Mouse (Mus musculus) heart, embryonic 16.5 days (tissue): ENCODE measurements around the gene Pik3r5. TPM values are rescaled to one million over a fixed set of nuclear protein-coding genes. Genes with fewer than 3 reads are reported as not detected.

Experiments
- ATAC-seq: fragments of 200-750 bp; cut with Nextera tagmentation; replicated peaks from 2 replicates; pipeline ENCODE4 v1.8.0; 2017; ENCODE audit warnings: moderate number of reproducible peaks; ENCODE audit not compliant: insufficient read depth, low FRiP score; ENCODE audit errors: extremely low read depth
- H3K27ac ChIP-seq: fragments of 300-500 bp; sonication (generic); 2 replicates; pipeline ENCODE4 v1.5.1; 2014; ENCODE audit warnings: mild to moderate bottlenecking, low read length, control low read depth, moderate library complexity
- H3K27me3 ChIP-seq: fragments of 300-500 bp; sonication (generic); 2 replicates; pipeline ENCODE4 v1.6.1; 2014; ENCODE audit warnings: low read length, mixed read lengths; ENCODE audit not compliant: control insufficient read depth, insufficient read depth
- H3K36me3 ChIP-seq: fragments of 300-500 bp; sonication (generic); 2 replicates; pipeline ENCODE4 v1.6.1; 2014; ENCODE audit not compliant: control insufficient read depth, insufficient read depth
- H3K4me1 ChIP-seq: fragments of 300-500 bp; sonication (generic); 2 replicates; pipeline ENCODE4 v1.6.1; 2014; ENCODE audit warnings: low read length, mixed read lengths; ENCODE audit not compliant: control insufficient read depth, insufficient read depth
- H3K4me2 ChIP-seq: fragments of 300-500 bp; sonication (generic); 2 replicates; pipeline ENCODE4 v1.6.1; 2014; ENCODE audit warnings: low read depth, mild to moderate bottlenecking, control low read depth, low read length
- H3K4me3 ChIP-seq: fragments of 300-500 bp; sonication (generic); 2 replicates; pipeline ENCODE4 v1.5.1; 2014; ENCODE audit warnings: mild to moderate bottlenecking, control low read depth, low read length
- H3K9ac ChIP-seq: fragments of 300-500 bp; sonication (generic); 2 replicates; pipeline ENCODE4 v1.6.1; 2014; ENCODE audit warnings: low read length, control low read depth
- H3K9me3 ChIP-seq: fragments of 300-500 bp; sonication (generic); replicated peaks from 2 replicates; pipeline ENCODE4 v1.6.1; 2016; ENCODE audit warnings: low read length; ENCODE audit not compliant: control insufficient read depth
- WGBS: fragments of 180-500 bp; shearing (Covaris S2); extraction: QIAGEN DNeasy Blood & Tissue Kit; methylation state at CpG from one replicate; pipeline ENCODE4 v1.1.7; 2014; 5-methylcytosine and 5-hydroxymethylcytosine counted together
- polyA plus RNA-seq: library from polyadenylated mRNA; unstranded; fragments of >200 nt; fragmentation: Nextera tagmentation; extraction: Ambion mirVana; gene quantifications from 2 replicates; pipeline ENCODE4 v1.2.1, GENCODE M21; 2015

Pik3r5 gene
- polyA plus RNA-seq, 1 experiment from 2014 or later, result 2.5 TPM

DNA sequence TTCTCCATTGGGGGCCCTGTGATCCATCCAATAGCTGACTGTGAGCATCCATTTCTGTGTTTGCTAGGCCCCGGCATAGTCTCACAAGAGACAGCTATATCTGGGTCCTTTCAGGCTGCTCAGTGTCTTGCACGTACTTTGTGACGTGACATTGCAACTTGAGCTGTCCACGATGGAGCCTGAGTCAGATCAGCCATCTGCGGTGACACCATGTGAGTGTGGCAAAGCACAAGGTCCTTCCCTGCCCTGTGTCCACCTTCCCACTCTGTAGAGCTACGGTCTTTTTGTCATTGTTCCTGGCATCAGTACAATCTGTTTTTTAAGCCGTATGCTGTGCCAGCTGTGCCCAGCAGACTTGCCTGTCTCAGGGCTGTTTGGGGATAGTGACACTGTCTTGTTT, 75.3 kb downstream of the Pik3r5 start:
- Histone ChIP-seq H3K9ac (no peak overlapping the region), H3K4me2 (no peak overlapping the region), H3K9me3 (no peaks in the 10 kb centered on the region), H3K27ac (no peak overlapping the region), H3K27me3 (peaks cover 3% of the 10 kb centered on the region; the same call in 1 of the 2 replicates), H3K4me3 (no peak overlapping the region), H3K36me3 (no peaks in the 10 kb centered on the region), H3K4me1 (0 out of 2 replicates have a peak, but pooled peaks cover 2% of the 10 kb centered on the region)
- WGBS, result 72% methylated on average over 7 of the region's 7 CpGs
- ATAC-seq, result no peak

DNA sequence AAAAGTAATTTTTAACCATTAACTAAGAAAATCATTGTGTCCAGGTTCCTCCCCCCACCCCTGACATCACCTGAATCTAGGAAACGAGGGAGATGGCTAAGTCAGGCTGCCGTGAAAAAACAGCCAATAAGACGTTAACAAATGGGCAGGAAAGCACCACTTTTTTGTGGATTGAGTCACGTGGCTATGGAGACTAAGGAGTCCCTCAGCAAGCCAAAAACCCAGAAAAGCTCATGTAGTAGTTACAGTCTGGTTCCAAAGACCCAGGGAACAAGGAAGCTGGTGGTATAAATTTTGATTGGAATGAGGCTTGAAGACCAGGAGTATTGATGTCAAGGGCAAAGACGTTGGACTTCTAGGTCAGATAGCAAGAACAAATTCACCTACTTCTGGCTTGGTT, 76.7 kb downstream of the Pik3r5 start:
- Histone ChIP-seq H3K4me3 (no peak overlapping the region), H3K27me3 (no peaks in the 10 kb centered on the region), H3K9me3 (no peaks in the 10 kb centered on the region), H3K9ac (no peak overlapping the region), H3K4me2 (no peak overlapping the region), H3K4me1 (no peaks in the 10 kb centered on the region), H3K27ac (no peak overlapping the region), H3K36me3 (no peaks in the 10 kb centered on the region)
- 65% methylated on average over 5 of the region's 5 CpGs for WGBS
- ATAC-seq, result no peak

DNA sequence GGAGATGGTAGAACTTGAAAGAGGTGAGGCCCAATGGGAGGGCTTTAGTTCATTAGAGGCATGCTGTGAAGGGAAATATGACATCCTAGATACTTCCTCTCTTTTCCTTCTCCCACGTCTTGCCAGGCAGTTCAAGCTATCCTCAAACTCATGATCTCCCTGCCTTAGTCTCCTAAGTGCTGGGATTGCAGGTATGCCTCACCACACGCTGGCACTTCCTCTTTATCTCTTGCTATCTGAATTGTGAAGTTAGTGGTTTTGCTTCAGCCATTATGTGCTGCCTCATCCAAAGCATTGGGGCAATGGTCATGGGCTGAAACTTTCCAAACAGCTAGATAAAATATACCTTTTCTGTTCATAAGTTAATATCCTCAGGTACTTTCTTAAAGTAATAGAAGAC, 77.3 kb downstream of the Pik3r5 start:
- Histone ChIP-seq H3K36me3 (no peaks in the 10 kb centered on the region), H3K27ac (no peak overlapping the region), H3K9ac (no peak overlapping the region), H3K4me3 (no peak overlapping the region), H3K4me1 (no peaks in the 10 kb centered on the region), H3K27me3 (no peaks in the 10 kb centered on the region), H3K4me2 (no peak overlapping the region), H3K9me3 (no peaks in the 10 kb centered on the region)
- WGBS, result 42% methylated on average over 2 of the region's 2 CpGs
- no peak for ATAC-seq

DNA sequence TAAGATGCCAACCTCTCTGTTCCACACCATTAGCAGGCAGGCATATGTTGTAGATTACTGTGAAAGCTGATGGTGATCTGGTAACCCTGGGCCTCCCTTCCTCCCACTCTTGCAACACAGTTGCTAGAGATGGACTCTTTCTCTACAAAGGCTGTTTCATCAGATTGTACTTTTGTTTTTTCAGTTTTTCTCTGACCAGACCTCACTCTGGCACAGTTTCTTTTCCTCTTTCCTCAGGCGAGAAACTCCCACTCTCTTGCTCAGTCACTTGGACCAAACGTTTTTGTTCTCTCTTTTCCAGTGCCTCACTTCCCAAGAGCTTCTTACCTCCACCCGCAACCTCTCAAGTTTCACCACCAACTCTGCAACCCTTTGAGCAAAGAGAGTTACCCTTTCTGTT, 82.0 kb downstream of the Pik3r5 start:
- no peak overlapping the region for H3K9ac ChIP-seq
- no peak overlapping the region for H3K4me2 ChIP-seq
- no peak overlapping the region for H3K27ac ChIP-seq
- no peaks in the 10 kb centered on the region for H3K36me3 ChIP-seq
- no peaks in the 10 kb centered on the region for H3K4me1 ChIP-seq
- no peaks in the 10 kb centered on the region; the same call in 1 of the 2 replicates for H3K9me3 ChIP-seq
- no peak for ATAC-seq
- no peaks in the 10 kb centered on the region for H3K27me3 ChIP-seq
- 47% methylated on average over 3 of the region's 3 CpGs for WGBS
- H3K4me3 ChIP-seq, result no peak overlapping the region

DNA sequence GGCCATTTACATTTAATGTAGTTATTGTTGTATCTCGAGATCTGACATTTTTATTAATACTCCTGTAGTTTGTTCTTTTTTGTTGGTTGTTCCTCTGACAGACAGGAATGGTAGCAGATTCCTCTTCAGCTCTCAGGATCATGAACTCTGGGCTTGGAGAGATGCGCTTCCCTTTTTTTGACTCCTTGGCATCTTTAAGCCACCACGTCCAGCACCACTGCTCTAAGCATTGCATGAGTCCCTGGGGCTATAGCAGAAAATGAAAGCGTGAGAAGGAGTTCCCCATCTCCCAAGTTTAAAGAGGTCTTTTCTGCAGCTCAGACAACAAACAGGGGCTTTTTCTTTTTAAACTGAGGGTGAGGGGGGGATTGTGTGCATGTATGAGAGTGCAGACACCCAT, 87.4 kb downstream of the Pik3r5 start:
- Histone ChIP-seq H3K36me3 (no peaks in the 10 kb centered on the region), H3K27me3 (no peaks in the 10 kb centered on the region), H3K4me2 (no peak overlapping the region), H3K9me3 (peaks cover 5% of the 10 kb centered on the region; the same call in 1 of the 2 replicates), H3K27ac (no peak overlapping the region), H3K4me1 (no peaks in the 10 kb centered on the region), H3K4me3 (no peak overlapping the region), H3K9ac (no peak overlapping the region)
- ATAC-seq, result no peak
- WGBS, result 81% methylated on average over 4 of the region's 4 CpGs

DNA sequence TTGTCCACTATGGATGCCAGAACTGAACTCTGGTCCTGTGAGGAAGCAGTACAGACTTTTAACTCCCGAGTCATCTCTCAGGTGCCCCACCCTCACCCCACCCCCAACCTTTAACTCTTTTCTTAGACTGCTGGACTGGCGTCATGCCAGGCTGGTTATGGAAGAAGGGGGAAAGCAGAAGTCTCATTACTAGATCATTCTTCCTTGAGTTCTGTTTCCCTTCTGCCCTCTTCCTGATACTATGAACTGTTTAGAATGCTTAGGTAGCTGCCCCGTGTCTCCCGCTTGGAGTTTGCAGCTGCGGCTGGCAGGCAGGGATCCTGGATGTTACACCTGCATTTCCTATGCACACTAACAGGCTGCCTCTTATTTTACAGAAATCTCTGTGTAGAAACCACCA, 87.9 kb downstream of the Pik3r5 start:
- H3K4me1 ChIP-seq, result no peaks in the 10 kb centered on the region
- H3K4me2 ChIP-seq, result no peak overlapping the region
- no peaks in the 10 kb centered on the region for H3K36me3 ChIP-seq
- WGBS, result 88% methylated on average over 5 of the region's 5 CpGs
- H3K27ac ChIP-seq, result no peak overlapping the region
- no peak overlapping the region for H3K4me3 ChIP-seq
- no peak overlapping the region for H3K9ac ChIP-seq
- H3K9me3 ChIP-seq, result peaks cover 5% of the 10 kb centered on the region; the same call in 1 of the 2 replicates
- H3K27me3 ChIP-seq, result no peaks in the 10 kb centered on the region
- no peak for ATAC-seq

DNA sequence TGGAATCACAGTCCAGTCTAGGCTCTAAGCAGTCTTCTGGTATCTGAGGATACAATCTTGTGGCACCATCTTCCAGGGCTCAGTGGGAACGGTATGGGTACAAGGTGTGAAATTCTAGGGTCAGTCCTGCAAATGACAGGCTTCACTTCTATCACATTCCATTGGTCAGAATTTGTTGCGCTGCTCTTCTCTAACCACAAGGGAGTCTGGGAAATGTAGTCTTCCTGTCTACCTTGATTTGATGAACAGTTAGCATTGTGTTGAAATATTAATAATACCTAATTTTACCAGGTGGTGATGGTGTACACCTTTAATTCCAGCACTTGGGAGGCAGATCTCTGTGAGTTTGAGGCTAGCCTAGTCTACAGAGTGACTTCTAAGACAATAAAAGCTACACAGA, 88.5 kb downstream of the Pik3r5 start:
- no peak for ATAC-seq
- H3K27ac ChIP-seq, result no peak overlapping the region
- H3K9ac ChIP-seq, result no peak overlapping the region
- H3K4me3 ChIP-seq, result no peak overlapping the region
- no peaks in the 10 kb centered on the region for H3K36me3 ChIP-seq
- H3K4me1 ChIP-seq, result no peaks in the 10 kb centered on the region
- no peak overlapping the region for H3K4me2 ChIP-seq
- peaks cover 5% of the 10 kb centered on the region; the same call in 1 of the 2 replicates for H3K9me3 ChIP-seq
- no peaks in the 10 kb centered on the region for H3K27me3 ChIP-seq
- 74% methylated on average over 2 of the region's 2 CpGs for WGBS

DNA sequence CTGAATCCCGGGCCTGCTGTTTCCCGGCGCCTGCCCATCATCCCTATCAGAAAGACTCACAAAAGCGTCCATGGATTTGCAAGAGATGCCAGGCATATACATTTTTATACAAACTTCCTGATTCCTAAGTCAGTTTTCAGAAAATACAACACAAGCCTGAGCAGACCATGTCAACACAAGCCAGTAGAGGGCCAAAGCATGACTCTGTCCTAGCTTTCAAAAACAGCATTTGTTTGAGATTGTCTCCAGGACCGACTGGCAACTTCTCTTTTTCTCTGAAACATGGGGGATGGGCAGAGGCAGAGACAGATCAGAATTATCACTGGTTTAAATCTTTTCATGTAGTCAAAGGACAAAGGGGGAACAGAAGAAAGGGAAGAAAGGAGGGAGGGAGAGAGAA, 89.4 kb downstream of the Pik3r5 start:
- Histone ChIP-seq H3K9ac (no peak overlapping the region), H3K9me3 (peaks cover 5% of the 10 kb centered on the region; the same call in 1 of the 2 replicates), H3K27ac (no peak overlapping the region), H3K4me3 (no peak overlapping the region), H3K36me3 (no peaks in the 10 kb centered on the region), H3K4me2 (no peak overlapping the region), H3K4me1 (no peaks in the 10 kb centered on the region), H3K27me3 (no peaks in the 10 kb centered on the region)
- WGBS, result 79% methylated on average over 5 of the region's 5 CpGs
- no peak for ATAC-seq

DNA sequence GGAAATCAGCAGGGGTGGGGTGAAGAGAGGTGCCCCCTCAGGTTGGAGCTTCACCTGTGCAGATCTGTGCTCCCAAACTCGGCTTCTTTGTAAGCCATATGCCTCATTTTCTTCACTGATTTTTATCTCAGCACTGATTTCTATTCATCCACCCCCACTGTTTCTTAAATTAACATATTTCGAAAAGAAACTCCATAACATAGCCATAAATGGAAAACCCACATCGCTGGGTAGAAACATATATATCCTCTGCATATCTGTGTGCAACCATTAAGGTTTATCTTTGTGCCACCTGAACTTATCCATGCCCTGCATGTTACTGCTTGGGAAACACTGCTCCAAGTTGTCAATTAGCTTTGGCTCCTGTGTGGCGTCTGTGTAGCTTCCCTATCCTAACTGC, 94.5 kb downstream of the Pik3r5 start:
- no peak for ATAC-seq
- no peak overlapping the region for H3K9ac ChIP-seq
- WGBS, result 71% methylated on average over 4 of the region's 4 CpGs

More for the DNA sequence above, 94.5 kb downstream of the Pik3r5 start:
- no peak overlapping the region for H3K4me3 ChIP-seq
- H3K27ac ChIP-seq, result no peak overlapping the region
- H3K4me2 ChIP-seq, result no peak overlapping the region
- H3K27me3 ChIP-seq, result no peaks in the 10 kb centered on the region; the same call in 1 of the 2 replicates
- H3K36me3 ChIP-seq, result no peaks in the 10 kb centered on the region
- H3K9me3 ChIP-seq, result no peaks in the 10 kb centered on the region
- H3K4me1 ChIP-seq, result no peaks in the 10 kb centered on the region
